Mouse (Mus musculus): ENCODE measurements around the gene S100a7a.

GRCm38 (mm10) chr3:90623435-90624071, 30.3 kb upstream of the S100a7a start:
- no peak for TF ChIP-seq POLR2A (IDR thresholded peaks at IDR 0.05; ENCODE audit: insufficient read depth, low read length)
- TF ChIP-seq CTCF (IDR thresholded peaks at IDR 0.05; ENCODE audit: low read depth, low read length): no peak
